In genomic region chr9:26695178-26695577, GRCm38 (mm10) we compare ENCODE assay signal across 27 mouse cellular contexts. TPM values are rescaled to one million over a fixed set of nuclear protein-coding genes. Genes with fewer than 3 reads are reported as not detected.
DNase-seq lines count a peak whose midpoint lies in the region; ATAC-seq and TF ChIP-seq lines count a peak whose summit lies in the region.
"Had no signal": no experiment of that assay in that cellular context is flagged by ENCODE, and none has a peak within 500 bp of the region (broad histone marks: within the 10 kb centered on the region; RNA-seq: fewer than 3 reads in every experiment).

No protein-coding gene starts in this region.

- no peaks in the 10 kb centered on the region; the same call in 1 of the 2 replicates for H3K27me3 ChIP-seq in kidney, adult 2 months (replicated peaks; ENCODE audit: control insufficient read depth, insufficient read depth, low read length)
- H3K27me3 ChIP-seq: embryonic facial prominence, embryonic 15.5 days; heart, embryonic 15.5 days had no signal

- ATAC-seq in frontal cortex, adult (ENCODE audit: low TSS enrichment), result peak; percentile 68
- ATAC-seq: CD4-positive, CD25-positive, alpha-beta regulatory T cell, adult 4 months; forebrain, embryonic 14.5 days had no signal

- intact Hi-C loops in left cerebral cortex, postnatal 25 days (cut with DNase I), result no loop called here
- intact Hi-C loops in left cerebral cortex, postnatal 10 days (cut with DNase I), result no loop called here

- 68% methylated on average over 5 of the region's 5 CpGs for WGBS in kidney, adult 2 months

- H3K36me3 ChIP-seq in kidney, adult 2 months (ENCODE audit: control insufficient read depth, insufficient read depth, low read length), result no peaks in the 10 kb centered on the region
- H3K36me3 ChIP-seq: embryonic facial prominence, embryonic 15.5 days; forebrain, embryonic 10.5 days; G1E; heart, embryonic 15.5 days; hindbrain, embryonic 10.5 days had no signal

- H3K4me1 ChIP-seq in kidney, adult 2 months (ENCODE audit: control insufficient read depth, insufficient read depth, low read length), result no peaks in the 10 kb centered on the region; the same call in 1 of the 2 replicates
- H3K4me1 ChIP-seq: embryonic facial prominence, embryonic 15.5 days; heart, embryonic 15.5 days had no signal

- no peak for DNase-seq in frontal cortex, postnatal 14 days (ENCODE audit: low spot score in 2 of 2)
- peak; percentile 36 for DNase-seq in layer of hippocampus, adult 11-12 months (ENCODE audit: low spot score)
- DNase-seq in layer of hippocampus, adult 9-10 months (ENCODE audit: low spot score), result no peak
- DNase-seq in left cerebral cortex, postnatal 25 days (ENCODE audit: low spot score in 2 of 2), result peak; percentile 28 to 73
- no peak for DNase-seq in left cerebral cortex, postnatal 10 days (ENCODE audit: extremely low spot score in 1 of 2, low spot score in 2 of 2)
- DNase-seq in brain, adult 2 months (ENCODE audit: low read depth, low spot score), result peak; percentile 82
- DNase-seq in kidney, adult 2 months, result no peak
- DNase-seq: adrenal gland, adult 8-10 months; adrenal gland, postnatal 36 days; B cell, adult 2 months; cerebellum, adult 11 months; cerebellum, adult 8-10 months; embryo, embryonic 11 days; gastrocnemius, postnatal 10 days; heart, adult 2 months; heart, postnatal 14 days had no signal

- no peak for TF ChIP-seq CTCF in kidney, adult 2 months (conservative IDR thresholded peaks at IDR 0.05; ENCODE audit: insufficient read depth, insufficient read length, low read depth, low read length)

- H3K4me3 ChIP-seq in kidney, adult 2 months (ENCODE audit: insufficient read depth, low read depth, low read length), result no peak overlapping the region
- H3K4me3 ChIP-seq: embryonic facial prominence, embryonic 15.5 days; erythroblast, embryonic 14.5 days; forebrain, embryonic 10.5 days; heart, adult 2 months; heart, embryonic 15.5 days; hindbrain, embryonic 10.5 days had no signal

- no peak for TF ChIP-seq POLR2A in kidney, adult 2 months (IDR thresholded peaks at IDR 0.05; ENCODE audit: low read depth, low read length)

- H3K27ac ChIP-seq in kidney, adult 2 months (ENCODE audit: insufficient read depth, low read depth, low read length), result no peak overlapping the region
- H3K27ac ChIP-seq: embryonic facial prominence, embryonic 15.5 days; forebrain, embryonic 10.5 days; heart, adult 2 months; heart, embryonic 15.5 days; hindbrain, embryonic 10.5 days; hindbrain, embryonic 14.5 days had no signal

RNA-seq across cellular contexts. Expression of gene B3gat1, which starts 38.4 kb away (rescaled TPM):
- 100 to 1,000 TPM; 208 to 226 TPM for total RNA-seq in left cerebral cortex, postnatal 25 days (2021)
- 100 to 1,000 TPM; 280 to 297 TPM for total RNA-seq in left cerebral cortex, postnatal 10 days (2021)
- polyA plus RNA-seq in kidney, adult 2 months (2012; rRNA removed), result 0.04 and 0.09 TPM in 2 replicates
- total RNA-seq: common myeloid progenitor, adult 5-6 weeks; heart, adult 2 months; heart, postnatal 14 days had no signal
- polyA plus RNA-seq: CD4-positive, CD25-positive, alpha-beta regulatory T cell, adult 4 months; erythroblast, embryonic 14.5 days; G1E; heart, adult 2 months; heart, embryonic 15.5 days had no signal

Comparison
In these comparisons a context has a peak if more than half of its experiments do, and no peak if none do; other contexts are left out.
1. DNase-seq: peak in layer of hippocampus, adult 11-12 months (single experiment), left cerebral cortex, postnatal 25 days (2 of 2) and brain, adult 2 months (single experiment); none in frontal cortex, postnatal 14 days (0 of 2), layer of hippocampus, adult 9-10 months (single experiment), left cerebral cortex, postnatal 10 days (0 of 2) and kidney, adult 2 months (single experiment).